Mouse (Mus musculus): ENCODE results near the gene Larp6. TPM values are rescaled to one million over a fixed set of nuclear protein-coding genes. Genes with fewer than 3 reads are reported as not detected.

Larp6 gene
- 31.2 and 34.7 TPM in 2 replicates for polyA plus RNA-seq (2021; fragmentation: Nextera tagmentation)
- long read RNA-seq, experiment 1, transcript Larp6-201 (3 exons, 2,440 nt), result major isoform, 97 of 121 reads
- long read RNA-seq, experiment 1, partial matches to known transcripts, result 5 of 121 reads
- long read RNA-seq, experiment 1, other reads (novel, unspliced or antisense), result 19 of 121 reads
- long read RNA-seq, experiment 2, transcript Larp6-201 (3 exons, 2,440 nt), result major isoform, 433 of 452 reads
- long read RNA-seq, experiment 2, partial matches to known transcripts, result 3 of 452 reads
- long read RNA-seq, experiment 2, other reads (novel, unspliced or antisense), result 16 of 452 reads

GRCm38 (mm10) chr9:60712771-60713541 is at the start of gene Larp6:
TSS of gene Larp6 (plus strand) at chr9:60712989.

GRCm38 (mm10) chr9:60687891-60688324 is 24.9 kb upstream of the Larp6 start, which contains the start of gene Lrrc49:
TSS of gene Lrrc49 (minus strand) at chr9:60688158.

Other genes starting within 250 kb of the Larp6 start
- gene Thsd4, start 190.9 kb upstream of the Larp6 start, polyA plus RNA-seq (2021; fragmentation: Nextera tagmentation), result 4.2 and 4.3 TPM in 2 replicates
- gene Lrrc49, start 24.8 kb upstream of the Larp6 start, polyA plus RNA-seq (2021; fragmentation: Nextera tagmentation), result 28.6 and 33.0 TPM in 2 replicates
- gene Uaca, start 81.6 kb downstream of the Larp6 start, polyA plus RNA-seq (2021; fragmentation: Nextera tagmentation), result 1.7 and 1.8 TPM in 2 replicates

Data from layer of hippocampus, adult 6 months (tissue).